Mouse (Mus musculus) thymus, adult 2 months (tissue): ENCODE measurements around the gene AC141477.1.

ENCODE experiments used
- CTCF ChIP-seq: fragments of 200-500 bp; IDR thresholded peaks from 2 replicates; pipeline ENCODE4 v1.5.1; 2012; ENCODE audit warnings: mild to moderate bottlenecking, control low read depth, low read length, moderate library complexity, borderline replicate concordance; ENCODE audit not compliant: control insufficient read depth, poor library complexity, insufficient read depth; ENCODE audit errors: extremely low read depth
- POLR2A ChIP-seq: fragments of 200-500 bp; IDR thresholded peaks from 2 replicates; pipeline ENCODE4 v1.6.1; 2012; ENCODE audit warnings: mild to moderate bottlenecking, low read length, control low read depth, moderate library complexity; ENCODE audit not compliant: control insufficient read depth, poor library complexity, insufficient read depth; ENCODE audit errors: extremely low read depth

DNA sequence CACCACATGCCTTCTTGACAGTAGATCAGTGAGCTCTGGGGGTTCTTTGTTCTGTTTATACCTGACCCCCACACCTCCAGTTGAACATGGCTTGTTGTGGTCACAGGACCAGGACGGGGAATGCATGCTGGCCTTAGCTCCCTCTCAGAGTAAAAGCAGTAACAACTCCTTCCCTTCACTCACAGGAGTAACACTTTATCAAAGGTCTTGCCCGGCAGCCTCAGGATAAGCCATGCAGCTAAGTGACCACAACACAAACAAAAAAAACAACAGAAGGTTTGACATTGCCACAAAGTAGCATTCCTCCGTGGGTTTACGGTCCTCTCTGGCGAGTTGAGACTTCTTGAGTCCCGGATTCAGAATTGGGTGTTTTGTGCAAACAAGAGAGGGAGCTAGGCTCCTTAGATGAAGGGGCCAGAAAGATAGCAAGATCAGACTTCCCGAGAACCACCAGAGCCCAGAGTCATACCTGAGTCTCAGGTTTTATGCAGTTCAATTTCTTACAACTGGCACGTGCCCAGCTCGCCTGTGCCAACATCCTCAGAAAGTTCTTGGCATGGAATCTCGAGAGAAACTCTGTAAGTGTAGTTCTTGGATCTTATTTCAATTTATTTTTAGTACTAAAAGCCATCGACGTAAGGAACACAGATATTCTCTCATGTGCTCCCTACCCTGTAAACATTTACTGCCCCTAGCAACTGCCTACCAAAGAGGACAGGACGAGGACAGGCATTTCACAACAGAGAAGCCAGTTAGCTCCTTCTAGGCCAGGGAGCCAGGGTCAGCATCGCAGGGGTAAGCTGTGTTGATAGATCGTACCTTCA lies 7.4 kb upstream of the AC141477.1 start:
- TF ChIP-seq CTCF, result no peak
- TF ChIP-seq POLR2A, result no peak
